Mouse (Mus musculus): Measurements from ENCODE around the gene 2010111I01Rik. TPM values are rescaled to one million over a fixed set of nuclear protein-coding genes. Genes with fewer than 3 reads are reported as not detected.
"Not testable (repeated sequence)": the region's sequence is repeated elsewhere in the genome, so short reads cannot be mapped to it uniquely, and the experiment has no call there.

The 2010111I01Rik gene
- polyA plus RNA-seq, 1 experiment from 2014 or later: 144 TPM

GRCm38 (mm10) chr13:63313247-63313646, 348.6 kb downstream of the 2010111I01Rik start:
- no peak for DNase-seq (ENCODE audit: low spot score)
- no peak for ATAC-seq (ENCODE audit: low read depth)
- H3K9me3 ChIP-seq (ENCODE audit: control insufficient read depth, low read length): no peaks in the 10 kb centered on the region
- no peak overlapping the region for H3K9ac ChIP-seq (ENCODE audit: low read depth, low read length)
- no peak overlapping the region for H3K4me2 ChIP-seq (ENCODE audit: low read depth, low read length)
- no peaks in the 10 kb centered on the region; the same call in 1 of the 2 replicates for H3K4me1 ChIP-seq (ENCODE audit: control insufficient read depth, insufficient read depth, low read length)
- H3K4me3 ChIP-seq (ENCODE audit: low read depth, low read length): no peak overlapping the region
- no peak overlapping the region for H3K27ac ChIP-seq (replicated peaks; ENCODE audit: low read depth, low read length)
- no peaks in the 10 kb centered on the region for H3K27me3 ChIP-seq (replicated peaks; ENCODE audit: control insufficient read depth, insufficient read depth, low read length)
- peaks cover 3% of the 10 kb centered on the region for H3K36me3 ChIP-seq (ENCODE audit: control insufficient read depth, insufficient read depth, low read length)
- WGBS: 91% methylated on average over 1 of the region's 1 CpGs

GRCm38 (mm10) chr13:63313748-63314607, 349.3 kb downstream of the 2010111I01Rik start:
- no peak overlapping the region for H3K27ac ChIP-seq (replicated peaks; ENCODE audit: low read depth, low read length)
- H3K27me3 ChIP-seq (replicated peaks; ENCODE audit: control insufficient read depth, insufficient read depth, low read length): no peaks in the 10 kb centered on the region
- no peak overlapping the region for H3K4me3 ChIP-seq (ENCODE audit: low read depth, low read length)
- no peaks in the 10 kb centered on the region; the same call in 1 of the 2 replicates for H3K4me1 ChIP-seq (ENCODE audit: control insufficient read depth, insufficient read depth, low read length)
- DNase-seq (ENCODE audit: low spot score): no peak
- WGBS: 71% methylated on average over 12 of the region's 12 CpGs
- no peak overlapping the region for H3K9ac ChIP-seq (ENCODE audit: low read depth, low read length)
- H3K4me2 ChIP-seq (ENCODE audit: low read depth, low read length): no peak overlapping the region
- H3K9me3 ChIP-seq (ENCODE audit: control insufficient read depth, low read length): no peaks in the 10 kb centered on the region
- no peak; the same call in 1 of the 2 replicates for ATAC-seq (ENCODE audit: low read depth)
- H3K36me3 ChIP-seq (ENCODE audit: control insufficient read depth, insufficient read depth, low read length): peaks cover 3% of the 10 kb centered on the region

GRCm38 (mm10) chr13:63314608-63314920, 349.9 kb downstream of the 2010111I01Rik start:
- no peak for DNase-seq (ENCODE audit: low spot score)
- no peak overlapping the region for H3K4me3 ChIP-seq (ENCODE audit: low read depth, low read length)
- H3K4me2 ChIP-seq (ENCODE audit: low read depth, low read length): no peak overlapping the region
- H3K27ac ChIP-seq (replicated peaks; ENCODE audit: low read depth, low read length): no peak overlapping the region
- no peaks in the 10 kb centered on the region for H3K27me3 ChIP-seq (replicated peaks; ENCODE audit: control insufficient read depth, insufficient read depth, low read length)
- H3K4me1 ChIP-seq (ENCODE audit: control insufficient read depth, insufficient read depth, low read length): no peaks in the 10 kb centered on the region; the same call in 1 of the 2 replicates
- ATAC-seq (ENCODE audit: low read depth): no peak
- H3K9ac ChIP-seq (ENCODE audit: low read depth, low read length): no peak overlapping the region
- WGBS: 35% methylated on average over 4 of the region's 4 CpGs
- peaks cover 3% of the 10 kb centered on the region for H3K36me3 ChIP-seq (ENCODE audit: control insufficient read depth, insufficient read depth, low read length)
- no peaks in the 10 kb centered on the region for H3K9me3 ChIP-seq (ENCODE audit: control insufficient read depth, low read length)

- not testable (repeated sequence) for DNase-seq (ENCODE audit: low spot score); H3K4me2 ChIP-seq (ENCODE audit: low read depth, low read length); H3K9me3 ChIP-seq (ENCODE audit: control insufficient read depth, low read length); H3K4me3 ChIP-seq (ENCODE audit: low read depth, low read length); H3K27me3 ChIP-seq (replicated peaks; ENCODE audit: control insufficient read depth, insufficient read depth, low read length); H3K36me3 ChIP-seq (ENCODE audit: control insufficient read depth, insufficient read depth, low read length); H3K9ac ChIP-seq (ENCODE audit: low read depth, low read length); ATAC-seq (ENCODE audit: low read depth); H3K4me1 ChIP-seq (ENCODE audit: control insufficient read depth, insufficient read depth, low read length); H3K27ac ChIP-seq (replicated peaks; ENCODE audit: low read depth, low read length)
- 84% methylated on average over 3 of the region's 4 CpGs for WGBS
Observed at GRCm38 (mm10) chr13:63315111-63315510, 350.4 kb downstream of the 2010111I01Rik start.

- H3K27ac ChIP-seq (replicated peaks; ENCODE audit: low read depth, low read length): no peak overlapping the region
- no peaks in the 10 kb centered on the region; the same call in 1 of the 2 replicates for H3K4me1 ChIP-seq (ENCODE audit: control insufficient read depth, insufficient read depth, low read length)
- no peak overlapping the region for H3K4me3 ChIP-seq (ENCODE audit: low read depth, low read length)
- H3K36me3 ChIP-seq (ENCODE audit: control insufficient read depth, insufficient read depth, low read length): peaks cover 3% of the 10 kb centered on the region
- no peak overlapping the region for H3K9ac ChIP-seq (ENCODE audit: low read depth, low read length)
- 84% methylated on average over 6 of the region's 6 CpGs for WGBS
- H3K27me3 ChIP-seq (replicated peaks; ENCODE audit: control insufficient read depth, insufficient read depth, low read length): no peaks in the 10 kb centered on the region
- no peak for DNase-seq (ENCODE audit: low spot score)
- no peak for ATAC-seq (ENCODE audit: low read depth)
- H3K4me2 ChIP-seq (ENCODE audit: low read depth, low read length): no peak overlapping the region
- no peaks in the 10 kb centered on the region for H3K9me3 ChIP-seq (ENCODE audit: control insufficient read depth, low read length)
Observed at GRCm38 (mm10) chr13:63315777-63316176, 351.1 kb downstream of the 2010111I01Rik start.

- WGBS: 93% methylated on average over 5 of the region's 5 CpGs
- Histone ChIP-seq H3K36me3 (ENCODE audit: control insufficient read depth, insufficient read depth, low read length) (peaks cover 3% of the 10 kb centered on the region; the same call in 1 of the 2 replicates), H3K9ac (ENCODE audit: low read depth, low read length) (no peak overlapping the region)
Observed at GRCm38 (mm10) chr13:63316407-63316806, 351.7 kb downstream of the 2010111I01Rik start.

GRCm38 (mm10) chr13:63317681-63318104, 353.0 kb downstream of the 2010111I01Rik start:
- H3K4me3 ChIP-seq (ENCODE audit: low read depth, low read length): no peak overlapping the region
- no peak overlapping the region for H3K27ac ChIP-seq (replicated peaks; ENCODE audit: low read depth, low read length)
- H3K4me1 ChIP-seq (ENCODE audit: control insufficient read depth, insufficient read depth, low read length): peaks cover 3% of the 10 kb centered on the region; the same call in 1 of the 2 replicates
- no peak overlapping the region for H3K9ac ChIP-seq (ENCODE audit: low read depth, low read length)
- WGBS: 51% methylated on average over 7 of the region's 7 CpGs
- no peaks in the 10 kb centered on the region for H3K27me3 ChIP-seq (replicated peaks; ENCODE audit: control insufficient read depth, insufficient read depth, low read length)
- no peak overlapping the region for H3K4me2 ChIP-seq (ENCODE audit: low read depth, low read length)
- ATAC-seq (ENCODE audit: low read depth) (no peak), DNase-seq (ENCODE audit: low spot score) (no peak)
- H3K9me3 ChIP-seq (ENCODE audit: control insufficient read depth, low read length): no peaks in the 10 kb centered on the region
- peaks cover 3% of the 10 kb centered on the region; the same call in 1 of the 2 replicates for H3K36me3 ChIP-seq (ENCODE audit: control insufficient read depth, insufficient read depth, low read length)

More at GRCm38 (mm10) chr13:63316407-63316806, 351.7 kb downstream of the 2010111I01Rik start:
- Histone ChIP-seq H3K9me3 (ENCODE audit: control insufficient read depth, low read length) (no peaks in the 10 kb centered on the region), H3K27me3 (replicated peaks; ENCODE audit: control insufficient read depth, insufficient read depth, low read length) (no peaks in the 10 kb centered on the region), H3K4me2 (ENCODE audit: low read depth, low read length) (no peak overlapping the region), H3K4me1 (ENCODE audit: control insufficient read depth, insufficient read depth, low read length) (no peaks in the 10 kb centered on the region; the same call in 1 of the 2 replicates), H3K27ac (replicated peaks; ENCODE audit: low read depth, low read length) (no peak overlapping the region), H3K4me3 (ENCODE audit: low read depth, low read length) (no peak overlapping the region)
- ATAC-seq (ENCODE audit: low read depth) (no peak), DNase-seq (ENCODE audit: low spot score) (no peak)

GRCm38 (mm10) chr13:63319814-63320213, 355.1 kb downstream of the 2010111I01Rik start:
- Histone ChIP-seq H3K9me3 (ENCODE audit: control insufficient read depth, low read length) (no peaks in the 10 kb centered on the region), H3K4me1 (ENCODE audit: control insufficient read depth, insufficient read depth, low read length) (peaks cover 20% of the 10 kb centered on the region), H3K4me3 (ENCODE audit: low read depth, low read length) (no peak overlapping the region), H3K36me3 (ENCODE audit: control insufficient read depth, insufficient read depth, low read length) (peaks cover 3% of the 10 kb centered on the region; the same call in 1 of the 2 replicates), H3K4me2 (ENCODE audit: low read depth, low read length) (no peak overlapping the region), H3K27ac (replicated peaks; ENCODE audit: low read depth, low read length) (no peak overlapping the region), H3K27me3 (replicated peaks; ENCODE audit: control insufficient read depth, insufficient read depth, low read length) (no peaks in the 10 kb centered on the region), H3K9ac (ENCODE audit: low read depth, low read length) (no peak overlapping the region)
- no peak for DNase-seq (ENCODE audit: low spot score)
- 92% methylated on average over 7 of the region's 7 CpGs for WGBS
- ATAC-seq (ENCODE audit: low read depth): no peak

Measured in embryonic facial prominence, embryonic 14.5 days (tissue).